Mouse (Mus musculus): ENCODE data around the gene Srrm2.

- TF ChIP-seq CTCF (IDR thresholded peaks at IDR 0.05; ENCODE audit: control insufficient read depth, insufficient read depth, insufficient read length) (no peak), MYOD1 (IDR thresholded peaks at IDR 0.05; ENCODE audit: control insufficient read depth, insufficient read length, low read depth) (no peak)
These were observed 11.3 kb downstream of the Srrm2 start for GRCm38 (mm10) chr17:23801627-23802026.
